Mouse (Mus musculus): ENCODE results near the gene Emx2.

Gene Emx2

DNA sequence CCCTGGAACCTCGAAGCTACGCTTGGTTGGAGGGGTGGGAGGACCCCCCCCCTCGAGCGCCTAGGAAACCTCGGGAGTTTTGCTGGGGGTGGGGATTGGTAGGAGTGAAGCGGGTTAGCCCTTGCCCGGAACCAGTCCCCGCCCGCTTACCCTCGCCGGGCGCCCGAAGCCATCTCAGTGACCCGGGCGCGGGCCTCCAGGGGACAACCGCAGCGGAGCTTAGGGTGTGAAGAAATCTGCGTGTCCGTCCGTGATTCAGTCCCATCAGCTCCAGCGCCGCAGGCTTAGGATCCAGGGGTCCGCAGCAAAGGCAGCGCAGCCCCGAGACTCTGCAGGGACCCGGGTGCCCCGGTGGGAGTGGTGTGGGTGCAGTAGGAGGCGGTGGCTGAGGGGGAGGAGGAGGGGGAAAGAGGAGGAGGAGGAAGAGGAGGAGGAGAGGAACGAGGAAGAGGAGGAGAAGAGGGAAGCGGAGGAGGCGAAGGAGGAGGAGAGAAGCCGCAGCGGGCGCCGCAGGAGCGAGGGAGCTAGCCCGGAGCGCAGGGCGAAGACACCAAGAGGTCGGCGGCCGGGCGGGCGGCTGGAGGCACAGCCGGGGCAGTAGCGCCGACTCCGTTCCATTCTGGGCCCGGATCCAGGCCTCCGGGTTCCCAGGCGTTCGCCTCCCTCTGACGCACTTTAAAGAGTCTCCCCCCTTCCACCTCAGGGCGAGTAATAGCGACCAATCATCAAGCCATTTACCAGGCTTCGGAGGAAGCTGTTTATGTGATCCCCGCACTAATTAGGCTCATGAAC is at the start of gene Emx2:
Emx2 (plus strand) TSS at position 422 of the 792 bp plus-strand sequence.
- peak; percentile 86 to 88 for DNase-seq (ENCODE audit: low spot score in 2 of 2)

DNA sequence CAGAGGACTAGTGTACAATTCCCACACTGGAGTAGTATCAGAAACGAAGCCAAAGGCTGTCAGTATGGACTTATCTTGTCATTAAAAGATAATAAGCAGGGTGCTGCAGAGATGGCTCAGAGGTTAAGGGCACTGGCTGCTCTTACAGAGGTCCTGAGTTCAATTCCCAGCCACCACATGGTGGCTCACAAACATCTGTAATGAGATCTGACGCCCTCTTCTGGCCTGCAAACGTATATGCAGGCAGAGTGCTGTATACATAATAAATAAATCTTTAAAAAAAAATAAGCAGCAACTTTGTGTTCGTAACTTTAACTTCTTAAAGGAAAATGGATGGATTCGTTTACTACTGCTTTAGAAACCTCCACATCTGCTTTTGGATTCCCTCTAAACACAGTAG is 44.0 kb upstream of the Emx2 start:
- DNase-seq (ENCODE audit: low spot score in 2 of 2) = no peak

DNA sequence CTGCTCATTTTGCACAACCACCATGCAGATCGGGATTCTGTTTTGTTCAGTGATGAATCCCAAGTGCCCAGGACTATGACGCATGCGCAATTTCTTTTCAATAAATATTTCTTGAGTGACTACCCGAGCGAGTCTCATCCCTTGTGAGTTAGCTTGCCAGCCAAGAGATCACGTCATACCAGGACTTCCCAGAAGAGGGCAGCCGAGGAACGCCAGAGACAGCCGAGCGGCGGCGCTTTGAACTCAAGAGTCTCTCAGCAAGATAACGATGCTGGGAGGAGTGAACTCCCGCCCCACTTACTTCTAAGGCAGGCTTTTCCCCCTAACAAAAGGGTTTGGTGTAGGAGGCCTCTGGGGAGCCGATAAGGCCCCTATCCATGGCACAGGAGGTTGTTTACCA is 40.1 kb upstream of the Emx2 start:
- peak; percentile 93 to 95 for DNase-seq (ENCODE audit: low spot score in 2 of 2)

DNA sequence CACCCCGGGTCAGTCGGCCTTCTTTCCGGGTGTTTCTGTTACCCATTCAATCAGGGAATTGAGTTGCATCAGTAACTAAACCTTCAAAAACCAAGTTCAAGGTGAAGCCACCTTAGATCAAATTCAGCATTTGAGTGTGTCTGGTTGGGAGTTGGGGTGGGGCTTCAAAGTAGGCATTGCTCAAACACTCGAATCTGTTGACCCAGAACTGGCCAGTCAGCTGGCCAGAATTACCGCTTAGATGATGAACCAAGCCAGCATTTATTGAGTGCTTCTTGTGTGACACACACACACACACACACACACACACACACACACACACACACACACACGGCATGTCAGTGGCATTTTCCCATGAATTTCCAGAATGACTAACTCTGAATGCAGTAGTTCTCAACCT is 39.5 kb upstream of the Emx2 start:
- no peak for DNase-seq (ENCODE audit: low spot score in 2 of 2)

DNA sequence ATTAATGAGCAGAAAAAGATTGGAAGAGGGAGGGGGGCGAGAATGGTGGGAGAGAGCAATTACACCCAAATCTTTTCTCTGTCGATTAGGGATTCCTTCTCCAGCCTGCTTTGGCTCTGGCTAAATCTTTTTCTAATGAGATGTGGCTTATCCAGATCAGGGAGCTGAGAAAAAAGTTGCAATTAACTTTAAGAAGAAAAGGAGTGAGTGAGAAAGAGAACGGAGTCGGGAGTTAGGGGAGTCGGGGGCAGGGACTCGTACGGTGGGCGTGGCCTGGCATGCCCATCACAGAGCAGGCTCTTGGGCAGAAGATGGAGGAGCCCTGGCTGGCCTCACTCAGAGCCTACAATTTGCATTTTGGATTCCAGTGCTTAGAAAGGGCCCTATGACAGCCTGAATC is 35.8 kb upstream of the Emx2 start:
- DNase-seq (ENCODE audit: low spot score in 2 of 2) = peak; percentile 31 to 33

DNA sequence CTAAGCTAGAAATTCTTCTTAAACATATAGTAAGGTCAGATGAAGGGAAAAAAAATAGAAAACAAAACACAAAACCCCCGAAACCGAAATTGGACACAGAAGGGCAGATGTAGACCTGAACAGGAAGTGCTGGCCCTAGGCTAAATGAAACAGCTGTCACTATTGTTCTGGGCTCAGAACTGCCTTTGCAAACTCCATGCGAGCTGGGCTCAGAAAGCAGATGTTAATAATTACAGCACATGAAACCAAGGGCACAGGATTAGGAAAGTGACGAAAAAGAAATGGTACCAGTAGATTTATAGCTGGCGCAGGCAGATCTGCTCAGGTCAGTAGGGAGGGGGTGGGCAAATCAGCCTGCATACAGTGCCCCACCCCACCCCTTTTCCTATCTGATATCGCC is 34.5 kb upstream of the Emx2 start:
- DNase-seq (ENCODE audit: low spot score in 2 of 2) = no peak

DNA sequence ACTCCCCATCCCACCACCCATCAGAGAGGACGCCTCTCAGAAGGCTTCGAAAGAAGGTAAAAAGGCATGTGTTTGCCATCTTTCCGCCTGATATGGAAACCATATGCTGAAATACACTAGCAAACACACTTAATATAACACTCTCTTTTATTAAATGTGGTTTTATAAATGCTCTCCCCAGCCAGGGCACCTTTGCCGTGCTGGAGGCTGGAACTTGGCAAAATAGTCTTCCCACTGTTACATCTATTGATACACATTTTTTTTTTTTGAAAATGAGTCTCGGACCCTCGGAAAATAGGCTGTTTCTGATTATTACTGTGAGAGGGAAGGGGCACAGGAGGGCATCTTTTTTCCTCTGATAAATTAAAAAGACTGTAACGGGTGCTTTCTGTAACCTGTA is 33.2 kb upstream of the Emx2 start:
- no peak for DNase-seq (ENCODE audit: low spot score in 2 of 2)

DNA sequence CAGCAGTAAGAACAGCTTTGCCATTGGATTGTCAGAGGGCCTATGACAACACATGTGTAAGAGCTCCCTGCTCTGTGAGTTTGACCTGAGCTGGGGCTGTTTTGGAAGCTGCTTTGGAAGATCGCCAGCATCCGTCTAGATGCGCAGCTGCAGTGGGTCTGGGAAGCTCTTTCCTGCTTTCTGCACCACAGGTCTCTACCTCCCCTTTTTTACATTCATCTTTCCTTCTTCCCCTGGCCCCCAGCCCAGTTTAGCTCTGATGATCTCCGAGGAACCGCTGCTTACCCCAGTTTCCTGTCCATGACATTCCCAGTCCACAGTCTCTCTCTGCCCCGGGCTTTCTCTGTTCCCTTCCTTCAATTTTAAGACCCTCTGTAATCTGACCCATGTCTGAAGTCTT is 25.9 kb upstream of the Emx2 start:
- peak; percentile 28 to 30 for DNase-seq (ENCODE audit: low spot score in 2 of 2)

DNA sequence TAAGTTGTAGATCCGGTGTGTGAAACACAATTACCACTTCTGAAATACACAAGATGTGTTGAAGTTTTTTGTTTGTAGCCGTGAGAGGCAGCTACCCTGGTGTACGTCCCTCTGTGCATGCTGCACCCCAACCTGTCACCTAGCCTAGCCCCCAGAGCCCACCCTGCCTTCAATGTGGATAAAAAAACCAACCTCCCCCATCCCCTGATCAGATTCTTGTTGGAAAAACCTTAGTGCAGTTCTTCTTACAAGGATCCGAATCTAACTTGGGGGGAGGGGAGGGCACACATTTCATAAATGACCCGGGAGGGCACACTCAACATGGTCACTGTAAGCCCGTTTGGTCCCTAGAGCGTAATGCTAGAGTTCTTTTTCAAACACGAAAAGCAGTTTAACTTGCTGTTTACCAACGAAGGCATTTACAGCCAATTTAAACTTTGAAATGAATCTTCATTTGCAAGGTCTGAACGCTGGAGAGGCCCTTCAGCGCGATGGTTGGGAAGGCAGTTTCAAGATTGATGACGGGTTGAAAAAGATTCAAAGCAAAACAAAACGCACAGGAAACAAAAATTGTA is 7.5 kb upstream of the Emx2 start:
- DNase-seq (ENCODE audit: low spot score in 2 of 2) = no peak

DNA sequence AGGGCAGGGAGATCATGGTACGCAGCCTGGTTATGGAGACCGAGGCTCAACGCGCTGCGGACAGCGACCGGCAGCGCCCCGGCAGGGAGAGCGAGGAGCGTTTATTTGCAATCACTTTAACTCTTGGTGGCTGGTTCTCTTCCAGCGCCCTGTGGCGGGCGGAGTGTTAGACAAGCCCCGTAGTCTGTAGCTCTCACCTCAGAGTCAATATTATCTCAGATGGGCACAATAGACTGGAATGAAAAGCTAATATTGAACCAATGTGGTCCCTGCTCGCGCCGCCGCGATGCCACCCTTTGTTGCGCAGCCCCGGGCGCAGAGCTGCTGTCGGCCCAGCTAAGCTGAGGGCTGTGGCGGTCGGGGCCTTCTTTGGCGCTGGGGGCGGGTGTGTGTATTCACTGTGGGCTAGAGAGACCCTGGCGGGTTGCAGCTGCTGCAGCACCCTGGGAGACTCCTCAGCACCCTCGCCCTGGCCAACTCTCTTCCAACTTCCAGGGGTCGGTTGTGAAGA is 6.7 kb upstream of the Emx2 start:
- no peak for DNase-seq (ENCODE audit: low spot score in 2 of 2)

DNA sequence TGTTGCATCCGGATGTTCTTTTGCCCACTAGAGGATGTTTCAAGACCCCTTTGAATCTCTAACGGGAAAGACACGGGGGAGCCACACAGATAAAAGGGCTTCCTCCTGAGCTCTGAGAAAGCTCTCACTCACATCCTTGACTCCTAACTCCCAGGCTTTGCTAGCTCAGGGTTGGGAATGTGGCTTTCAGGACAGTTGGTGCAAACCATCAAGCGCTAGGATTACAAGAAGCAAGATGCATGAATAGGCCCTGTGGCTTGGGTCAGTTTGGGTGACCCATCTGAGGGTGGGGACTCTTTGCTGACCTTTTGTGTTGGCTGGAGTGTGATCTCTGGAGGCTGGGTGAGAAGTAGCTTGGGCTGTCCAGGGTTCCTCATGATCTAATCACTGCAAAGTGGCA is 5.9 kb upstream of the Emx2 start:
- no peak for DNase-seq (ENCODE audit: low spot score in 2 of 2)

DNA sequence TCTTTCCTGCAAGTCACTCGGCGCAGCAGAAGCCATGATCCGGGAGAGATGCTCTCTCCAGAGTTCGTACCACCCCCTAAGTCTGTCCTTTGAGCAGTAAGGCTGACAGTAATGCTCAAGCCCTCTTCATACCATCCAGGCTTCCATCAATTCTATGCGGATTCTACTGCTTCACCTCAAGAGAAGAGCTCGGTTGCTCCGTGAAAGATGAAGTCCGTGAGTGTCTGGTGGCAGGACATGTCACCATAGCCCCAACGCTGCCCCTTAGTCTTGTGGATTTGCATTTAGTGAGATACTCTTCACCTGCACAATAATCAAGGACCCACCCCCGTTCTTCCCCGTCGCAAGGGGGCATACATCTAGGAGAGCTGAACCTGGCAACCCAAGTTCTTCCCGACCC is 4.6 kb upstream of the Emx2 start:
- DNase-seq (ENCODE audit: low spot score in 2 of 2) = no peak

DNA sequence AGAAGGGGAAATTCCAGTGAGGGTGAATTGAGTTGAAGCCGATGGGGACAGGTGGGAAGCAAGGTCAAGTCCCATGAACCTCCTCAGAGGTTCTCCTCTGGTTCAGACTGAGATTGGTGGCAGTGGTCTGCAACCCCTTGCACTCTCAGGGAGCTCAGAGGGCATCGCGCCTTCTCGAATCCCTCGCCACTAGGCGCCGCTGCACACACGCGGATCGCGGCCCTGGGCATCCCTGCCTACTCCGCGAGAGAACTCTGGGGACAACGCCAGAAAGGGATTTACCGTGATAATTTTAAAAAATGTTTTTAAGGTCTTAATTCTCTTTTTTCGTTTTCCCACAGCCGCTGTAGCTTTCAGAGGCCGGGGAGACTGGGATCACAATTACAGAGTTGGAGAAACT is 4.0 kb upstream of the Emx2 start:
- DNase-seq (ENCODE audit: low spot score in 2 of 2) = peak; percentile 72 to 89

DNA sequence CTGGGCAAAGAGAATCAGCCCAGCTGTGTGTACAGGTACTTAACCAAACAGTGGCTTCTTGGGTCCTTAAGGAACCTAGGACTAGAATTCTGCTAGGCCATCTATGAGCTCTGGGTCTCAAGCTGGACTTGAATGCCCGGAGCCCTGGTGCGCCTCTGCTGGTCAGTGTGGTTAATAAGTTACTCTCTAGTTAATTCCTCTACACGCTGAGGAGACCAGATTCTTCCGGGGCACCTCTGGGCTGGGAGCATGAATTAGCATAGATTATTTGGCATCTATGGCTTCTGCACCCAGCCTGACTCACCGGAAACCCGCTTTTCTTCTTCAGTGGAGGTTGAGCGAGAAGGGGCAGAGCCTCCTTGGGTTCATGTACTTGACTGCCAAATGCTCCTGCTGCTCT is 2.5 kb upstream of the Emx2 start:
- no peak for DNase-seq (ENCODE audit: low spot score in 2 of 2)

DNA sequence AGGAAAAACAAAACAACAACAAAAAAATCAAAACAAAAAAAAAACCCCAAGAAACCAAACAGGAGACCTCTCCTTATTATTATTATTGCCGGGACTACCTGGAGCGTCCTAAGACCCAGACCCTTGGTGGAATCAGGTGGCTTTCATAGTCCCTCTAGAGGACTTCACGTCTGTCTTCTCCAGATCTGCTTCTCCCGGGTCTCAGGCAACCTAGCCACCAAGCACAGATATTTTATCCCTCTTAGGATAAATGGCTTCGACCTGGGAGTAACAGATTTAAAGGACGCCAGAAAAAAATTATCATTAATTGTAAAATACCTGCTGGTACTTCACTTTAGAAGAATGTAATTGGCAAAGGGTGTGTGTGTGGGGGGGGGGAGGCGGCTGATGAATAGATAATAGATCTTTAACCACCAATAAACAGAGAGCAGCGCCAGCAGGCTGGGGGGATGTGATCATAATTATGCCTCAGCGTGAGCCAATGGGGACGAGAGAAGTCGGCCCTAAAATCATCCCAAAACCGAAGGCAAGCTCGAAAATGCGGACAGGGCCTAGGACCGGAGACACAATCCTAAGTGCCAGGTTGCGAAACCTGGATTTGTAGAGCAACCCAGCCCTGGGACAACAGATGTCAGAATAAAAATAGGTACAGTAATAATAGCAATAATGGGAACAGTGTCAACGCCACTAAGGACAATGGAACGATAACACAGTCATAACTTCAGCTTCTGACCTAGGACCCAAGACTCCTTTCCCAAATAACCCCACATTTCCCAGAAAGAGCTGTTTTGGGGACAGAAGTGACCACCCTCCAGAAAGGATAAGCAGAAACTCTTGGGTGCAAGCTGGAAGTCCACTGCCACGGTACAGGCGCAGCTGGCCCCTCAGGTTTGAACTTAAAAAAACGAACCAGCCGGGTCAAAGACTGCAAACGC is 894 bp upstream of the Emx2 start:
- DNase-seq (ENCODE audit: low spot score in 2 of 2) = peak; percentile 72 to 81

DNA sequence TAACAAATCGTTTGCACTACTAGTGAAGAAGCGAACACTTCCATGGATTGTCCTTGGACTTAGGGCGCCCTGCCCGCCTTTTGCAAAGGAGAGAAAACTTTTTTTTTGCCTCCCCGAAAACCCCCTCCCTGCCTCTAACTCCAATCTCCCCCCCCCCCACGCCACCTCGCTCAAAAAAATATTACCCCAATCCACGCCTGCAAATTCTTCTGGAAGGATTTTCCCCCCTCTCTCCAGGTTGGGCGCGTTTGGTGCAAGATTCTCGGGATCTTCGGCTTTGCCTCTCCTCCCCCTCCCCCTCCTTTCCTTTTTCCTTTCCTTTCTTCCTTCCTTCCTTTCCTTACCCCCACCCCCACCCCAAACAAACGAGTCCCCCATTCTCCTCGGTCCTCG is 567 bp downstream of the Emx2 start:
- DNase-seq (ENCODE audit: low spot score in 2 of 2) = no peak

DNA sequence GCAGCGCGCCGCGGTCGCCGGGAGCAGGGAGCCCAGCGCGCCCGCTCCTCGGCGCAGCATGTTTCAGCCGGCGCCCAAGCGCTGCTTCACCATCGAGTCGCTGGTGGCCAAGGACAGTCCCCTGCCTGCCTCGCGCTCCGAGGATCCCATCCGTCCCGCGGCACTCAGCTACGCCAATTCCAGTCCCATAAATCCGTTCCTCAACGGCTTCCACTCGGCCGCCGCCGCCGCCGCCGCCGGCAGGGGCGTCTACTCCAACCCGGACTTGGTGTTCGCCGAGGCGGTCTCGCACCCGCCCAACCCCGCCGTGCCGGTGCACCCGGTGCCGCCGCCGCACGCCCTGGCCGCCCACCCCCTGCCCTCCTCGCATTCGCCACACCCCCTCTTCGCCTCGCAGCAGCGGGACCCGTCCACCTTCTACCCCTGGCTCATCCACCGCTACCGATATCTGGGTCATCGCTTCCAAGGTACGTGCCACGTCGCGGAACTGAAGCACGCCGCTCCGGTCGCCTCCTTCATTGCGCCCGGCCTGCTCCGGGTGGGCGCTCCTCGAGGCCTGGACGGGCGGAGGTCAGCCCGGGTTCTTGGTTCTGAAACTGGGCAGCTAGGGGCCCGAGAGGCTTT is 1.1 kb downstream of the Emx2 start:
- DNase-seq (ENCODE audit: low spot score in 2 of 2) = peak; percentile 35 to 40

DNA sequence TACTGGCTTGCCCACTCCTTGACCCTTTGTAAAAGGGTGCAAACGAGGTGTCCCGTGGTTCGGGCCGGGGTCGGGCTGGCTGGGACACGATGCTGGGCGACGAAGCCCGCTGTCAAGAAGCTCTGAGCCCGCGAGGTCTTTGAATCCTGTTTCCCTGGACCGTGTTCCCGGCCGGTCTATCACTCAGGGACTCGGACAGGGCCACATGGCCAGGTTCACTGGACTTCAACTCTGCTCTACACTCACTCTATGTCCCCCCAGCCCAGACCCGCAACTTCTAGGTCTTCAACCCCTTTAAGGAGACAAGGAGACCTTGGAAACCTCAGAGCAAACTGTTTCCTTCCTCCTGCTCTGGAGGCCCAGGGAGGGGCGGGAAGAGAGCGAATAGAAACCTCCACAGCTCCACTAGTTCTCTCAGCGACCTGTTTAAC is 1.7 kb downstream of the Emx2 start:
- DNase-seq (ENCODE audit: low spot score in 2 of 2) = peak in 1 of 2 experiments; percentile 32

DNA sequence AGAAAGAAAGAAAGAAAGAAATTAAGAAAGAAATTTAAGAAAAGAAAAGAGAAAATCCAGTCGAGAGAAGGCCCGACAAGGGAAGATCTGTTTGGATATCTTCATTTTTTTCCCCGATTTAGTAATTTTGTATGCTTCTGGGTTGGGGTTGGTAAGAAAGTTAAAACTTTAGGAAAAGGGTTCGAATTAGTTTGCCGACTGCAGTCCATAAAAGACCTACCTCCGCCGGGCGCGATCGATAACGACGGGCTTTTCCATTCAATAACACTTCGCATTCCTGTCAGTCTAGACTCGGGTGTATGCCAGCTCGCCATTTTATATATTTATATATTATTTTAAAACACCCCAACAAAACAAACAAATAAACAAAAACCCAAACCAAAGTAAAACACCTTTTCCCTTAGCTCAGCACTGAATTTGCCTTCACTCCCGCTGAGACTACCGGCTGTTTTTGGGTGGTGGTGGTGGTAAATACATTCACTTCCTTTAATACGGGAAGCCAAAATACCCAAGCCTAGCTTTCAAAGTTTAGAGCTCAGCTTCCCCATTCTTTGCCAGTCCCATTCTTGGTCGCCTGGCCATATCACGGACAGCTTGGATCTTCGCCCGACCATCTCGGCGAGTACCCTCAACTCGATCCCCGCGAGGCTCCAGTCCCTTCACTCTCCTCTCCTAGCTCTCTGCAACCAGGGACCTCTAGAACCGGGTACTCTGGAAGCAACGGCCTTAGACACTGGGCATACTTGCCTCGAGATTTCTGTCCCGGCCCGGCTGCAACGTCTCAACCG is 2.4 kb downstream of the Emx2 start:
- DNase-seq (ENCODE audit: low spot score in 2 of 2) = peak in 1 of 2 experiments; percentile 31

DNA sequence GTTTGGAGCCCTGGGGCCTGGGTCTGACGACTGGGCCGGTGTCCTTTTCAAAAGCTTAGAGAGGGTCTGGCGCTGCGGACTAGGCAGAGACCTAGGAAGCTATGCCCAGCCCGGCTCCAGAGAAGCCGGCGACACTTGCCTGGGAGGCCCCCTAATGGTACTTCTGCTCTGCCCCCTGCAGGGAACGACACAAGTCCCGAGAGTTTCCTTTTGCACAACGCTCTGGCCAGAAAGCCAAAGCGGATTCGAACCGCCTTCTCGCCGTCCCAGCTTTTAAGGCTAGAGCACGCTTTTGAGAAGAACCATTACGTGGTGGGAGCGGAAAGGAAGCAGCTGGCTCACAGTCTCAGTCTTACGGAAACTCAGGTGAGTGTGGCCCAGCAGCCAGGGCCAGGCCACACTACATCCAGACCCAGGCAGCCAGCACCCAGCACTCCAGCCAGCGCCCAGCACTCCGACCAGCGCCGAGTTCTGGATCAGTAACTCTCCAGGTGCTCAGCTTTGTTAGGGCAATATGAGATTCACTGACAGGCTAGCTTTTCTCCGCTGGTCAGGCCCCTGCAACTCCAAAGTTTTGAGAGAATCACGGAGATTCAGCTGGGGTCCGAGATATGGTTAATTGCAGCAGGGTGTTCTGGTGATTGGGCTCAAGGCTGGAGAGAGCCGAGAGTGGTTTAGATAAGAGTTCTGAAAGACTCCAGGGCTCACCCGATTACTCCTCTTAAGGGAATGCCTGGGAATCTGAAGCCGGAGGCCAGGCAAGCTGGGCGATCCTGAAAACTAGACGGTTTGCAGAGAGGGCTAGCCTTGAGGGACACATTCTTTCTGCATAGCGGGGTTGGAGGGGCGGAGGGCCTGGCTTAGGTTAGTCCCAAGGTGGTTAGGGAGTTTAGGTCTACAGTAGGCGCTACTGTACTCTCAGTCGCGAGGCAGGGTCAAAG is 3.6 kb downstream of the Emx2 start:
- DNase-seq (ENCODE audit: low spot score in 2 of 2) = peak in 1 of 2 experiments; percentile 34

Data from right cerebral cortex, postnatal 10 days (tissue).